Mouse (Mus musculus) liver, embryonic 14.5 days (tissue): Measurements from ENCODE around the gene Svop.

Experiments used
- CTCF ChIP-seq: IDR thresholded peaks from 2 replicates; pipeline ENCODE4 v1.5.1; 2016; ENCODE audit warnings: antibody characterized with exemption, low read depth, control low read depth
- EP300 ChIP-seq: IDR thresholded peaks from 2 replicates; pipeline ENCODE4 v1.6.1; 2016; ENCODE audit warnings: antibody characterized with exemption, low read depth

DNA sequence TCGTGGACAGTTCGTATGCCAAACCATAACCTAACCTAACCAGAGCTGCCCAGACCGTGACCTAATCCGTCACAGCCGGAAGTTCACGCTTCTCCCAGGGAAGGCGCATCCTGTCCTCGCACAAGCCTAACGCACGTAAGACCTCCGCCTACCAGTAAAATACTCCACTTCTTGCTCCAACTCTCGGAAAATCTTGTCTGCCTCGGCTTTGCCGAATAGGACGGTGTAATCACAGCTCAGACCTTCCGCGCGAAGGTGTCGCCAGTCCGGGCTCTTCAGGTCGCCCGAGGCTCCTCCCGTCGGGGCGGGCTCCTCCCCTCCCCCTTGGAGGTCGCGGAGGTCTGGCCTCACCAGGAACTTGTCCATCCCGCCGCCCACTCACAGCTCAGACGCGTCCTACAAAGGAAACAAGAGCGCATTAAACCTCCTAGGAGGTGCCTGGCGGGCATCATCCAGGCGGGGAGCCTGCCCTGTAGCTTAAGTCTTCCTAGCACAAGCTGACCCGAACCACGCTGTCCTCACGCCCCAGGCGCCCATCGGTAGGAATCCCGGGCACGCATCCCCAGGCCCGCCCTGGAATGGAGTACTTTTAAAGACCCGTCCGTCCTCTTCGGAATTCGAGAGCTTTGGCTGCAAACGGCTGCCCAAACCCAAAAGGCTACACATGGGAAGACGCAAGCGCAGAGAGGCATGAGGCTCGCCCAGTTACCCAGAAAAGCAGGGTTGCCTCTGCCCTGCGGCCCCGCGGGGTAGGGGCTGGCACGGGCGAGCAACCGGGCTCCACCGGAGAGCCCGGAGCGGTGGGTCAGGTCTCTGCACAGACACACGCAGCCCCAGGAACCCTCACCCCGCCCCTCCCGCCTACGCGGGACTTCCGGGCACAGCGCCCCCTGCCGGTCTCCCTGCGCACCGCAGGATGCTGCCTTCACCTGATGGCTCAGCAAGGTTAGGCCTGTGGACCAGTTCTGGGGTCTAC is 36.3 kb upstream of the Svop start, which contains the start of gene Alkbh2:
- TF ChIP-seq CTCF (peak; percentile 98), EP300 (no peak)
